Comparison of ENCODE assay signal across 8 mouse cellular contexts in the genomic region with DNA sequence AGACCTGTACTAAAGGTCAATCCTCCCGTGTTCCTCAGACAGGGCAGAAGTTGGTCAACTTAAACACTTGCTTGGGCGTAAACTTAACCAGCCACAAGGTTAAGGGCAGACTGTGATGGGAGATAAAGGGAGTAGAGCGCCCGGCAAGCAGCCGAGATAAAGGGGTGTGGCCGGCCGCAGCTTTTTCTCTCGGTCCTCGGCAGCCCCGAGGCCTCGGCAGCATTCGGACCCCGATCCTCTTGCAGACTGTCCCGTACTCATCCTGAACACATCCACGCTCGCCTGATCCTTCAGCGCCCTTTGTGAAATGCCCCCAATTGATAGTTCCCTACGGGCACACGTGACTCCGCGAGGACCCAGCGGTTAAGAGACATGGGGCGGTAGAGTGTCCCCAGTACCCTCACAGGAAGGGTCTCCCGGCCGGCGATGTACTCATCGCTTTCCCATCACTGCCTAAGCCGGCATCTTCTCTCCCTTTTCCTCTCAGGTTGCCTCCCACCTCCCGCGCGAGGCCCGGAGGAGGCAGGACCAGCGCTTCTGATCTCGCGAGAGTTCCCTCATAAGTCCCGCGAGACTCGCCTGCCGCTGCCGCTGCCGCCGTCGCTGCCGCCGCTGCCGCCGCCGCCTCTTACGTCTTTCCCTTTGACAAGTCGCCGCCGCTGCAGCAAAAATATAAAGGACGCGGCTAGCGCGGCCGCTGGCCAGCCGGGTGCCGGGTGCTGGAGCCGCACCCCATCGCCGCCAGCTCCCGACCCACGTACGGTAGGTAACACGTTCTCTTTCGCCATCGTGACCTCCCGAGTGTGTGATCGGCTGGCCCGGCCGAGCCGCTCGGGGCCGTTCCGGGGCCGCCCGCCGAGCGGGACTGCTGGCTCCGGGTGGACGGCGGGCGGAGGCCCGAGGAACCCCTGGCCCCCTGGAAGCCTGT. TPM values are rescaled to one million over a fixed set of nuclear protein-coding genes. Genes with fewer than 3 reads are reported as not detected.
DNase-seq lines count a peak whose midpoint lies in the region; ATAC-seq lines count a peak whose summit lies in the region.

A gene (plus strand): TSS at position 591 of the 928 bp plus-strand sequence.

- peak within 1 kb of the TSS; percentile 97 for H3K9ac ChIP-seq in hindbrain, embryonic 11.5 days (ENCODE audit: low read depth, low read length)

- H3K27me3 ChIP-seq in hindbrain, embryonic 11.5 days (ENCODE audit: control insufficient read depth, insufficient read depth, low read length) = no peaks in the 10 kb centered on the region

- peak; percentile 86 for ATAC-seq in hindbrain, embryonic 11.5 days (ENCODE audit: low FRiP score)

- under 1% methylated on average over 79 of the region's 85 CpGs for WGBS in hindbrain, embryonic 11.5 days

- peak within 1 kb of the TSS; percentile 97 for H3K4me3 ChIP-seq in hindbrain, embryonic 11.5 days (ENCODE audit: low read depth, low read length)

- H3K36me3 ChIP-seq in hindbrain, embryonic 11.5 days (ENCODE audit: control insufficient read depth, insufficient read depth, low read length) = no peaks in the 10 kb centered on the region

- peak within 1 kb of the TSS; percentile 98 for H3K27ac ChIP-seq in hindbrain, embryonic 11.5 days (ENCODE audit: low read depth, low read length)

- H3K4me2 ChIP-seq in hindbrain, embryonic 11.5 days (replicated peaks; ENCODE audit: low read depth, low read length) = peak within 1 kb of the TSS; percentile 85

- peak; percentile 97 for DNase-seq in MN1 (ENCODE audit: low spot score)
- peak; percentile 96 for DNase-seq in cerebellum, adult 9-10 months
- DNase-seq in frontal cortex, adult 2 months (ENCODE audit: extremely low spot score in 1 of 2, low spot score in 1 of 2) = peak; percentile 95 to 97
- peak; percentile 96 for DNase-seq in hindbrain, embryonic 11.5 days (ENCODE audit: low spot score)
- DNase-seq in layer of hippocampus, postnatal 10 days (ENCODE audit: low spot score in 2 of 2) = peak; percentile 95 to 97
- peak; percentile 97 for DNase-seq in lung, postnatal 10 days
- DNase-seq in ovary, postnatal 36 days (ENCODE audit: low spot score) = peak; percentile 94
- peak; percentile 95 for DNase-seq in thymus, postnatal 25 days

- H3K9me3 ChIP-seq in hindbrain, embryonic 11.5 days (ENCODE audit: control insufficient read depth, low read length) = no peaks in the 10 kb centered on the region

- H3K4me1 ChIP-seq in hindbrain, embryonic 11.5 days (replicated peaks; ENCODE audit: control insufficient read depth, insufficient read depth, low read length) = 0 out of 2 replicates have a peak, but pooled peaks cover 2% of the 10 kb centered on the region

RNA-seq across cellular contexts. Expression of the gene that starts here (rescaled TPM):
- polyA plus RNA-seq in frontal cortex, adult 2 months (2012; rRNA removed) = 64.9 and 68.6 TPM in 2 replicates
- 36.6 and 42.2 TPM in 2 replicates for polyA plus RNA-seq in hindbrain, embryonic 11.5 days (2014; fragmentation: Nextera tagmentation; extraction: Ambion mirVana)
- 100 to 1,000 TPM; 114 to 122 TPM for total RNA-seq in layer of hippocampus, postnatal 10 days (2021)

Comparison
In these comparisons a context has a peak if more than half of its experiments do, and no peak if none do; other contexts are left out.
1. Peak in every context shown above with its lines: DNase-seq, ATAC-seq, H3K4me3 ChIP-seq and H3K27ac ChIP-seq.